Mouse (Mus musculus) mouse embryonic stem cell (cell line): ENCODE data around the gene Treml2.

ENCODE experiments used
- in situ Hi-C, 2 experiments: fragments of 300-500 bp; cut with MboI; formaldehyde crosslinking; loops; 1 replicate in 1 of 2; 3 replicates in 1 of 2; pipeline ENCODE4 v1.14.3; 2019 to 2020; ENCODE audit warnings: low sequenced_read_pairs in 2 of 2, low pct_unique_long_range_greater_than_20kb in 1 of 2, mixed read lengths in 1 of 2; ENCODE audit not compliant: unreplicated experiment in 1 of 2

Treml2 gene

DNA sequence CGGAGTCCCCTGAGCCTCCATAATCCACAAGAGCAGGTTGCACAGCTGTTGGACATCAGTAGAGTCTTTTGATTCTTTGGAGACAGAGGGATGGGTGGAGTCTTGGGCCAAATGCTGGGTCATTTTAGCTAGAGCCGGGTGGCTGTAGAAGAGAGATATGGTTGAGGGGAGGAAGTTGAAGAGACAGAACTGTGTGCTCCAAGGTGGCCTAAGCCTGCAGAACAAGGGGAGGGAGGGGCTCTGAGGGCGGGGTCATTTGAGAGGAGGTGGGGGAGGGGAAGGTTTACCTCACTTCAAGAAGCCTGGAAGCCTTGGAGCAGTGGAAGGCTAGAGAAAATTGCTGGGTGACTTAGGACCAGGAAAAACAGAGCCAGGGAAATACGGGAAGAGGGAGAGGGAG lies at the start of gene Treml2:
Treml2 (plus strand) TSS at position 296 of the 400 bp plus-strand sequence.
- in situ Hi-C loops, result no loop called here

DNA sequence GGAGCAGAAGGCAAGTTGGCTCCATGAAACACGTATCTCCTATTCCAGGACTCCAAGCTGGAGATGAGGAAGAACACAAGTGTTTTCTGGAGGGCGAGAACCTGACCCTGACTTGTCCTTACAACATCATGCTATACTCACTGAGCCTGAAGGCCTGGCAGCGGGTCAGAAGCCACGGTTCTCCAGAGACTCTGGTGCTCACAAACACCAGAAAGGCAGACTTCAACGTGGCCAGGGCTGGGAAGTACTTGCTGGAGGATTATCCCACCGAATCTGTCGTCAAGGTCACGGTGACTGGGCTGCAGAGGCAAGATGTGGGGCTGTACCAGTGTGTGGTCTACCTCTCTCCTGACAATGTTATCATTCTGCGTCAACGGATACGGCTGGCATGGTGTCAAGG lies 49.8 kb upstream of the Treml2 start:
- in situ Hi-C loops, result no loop called here

DNA sequence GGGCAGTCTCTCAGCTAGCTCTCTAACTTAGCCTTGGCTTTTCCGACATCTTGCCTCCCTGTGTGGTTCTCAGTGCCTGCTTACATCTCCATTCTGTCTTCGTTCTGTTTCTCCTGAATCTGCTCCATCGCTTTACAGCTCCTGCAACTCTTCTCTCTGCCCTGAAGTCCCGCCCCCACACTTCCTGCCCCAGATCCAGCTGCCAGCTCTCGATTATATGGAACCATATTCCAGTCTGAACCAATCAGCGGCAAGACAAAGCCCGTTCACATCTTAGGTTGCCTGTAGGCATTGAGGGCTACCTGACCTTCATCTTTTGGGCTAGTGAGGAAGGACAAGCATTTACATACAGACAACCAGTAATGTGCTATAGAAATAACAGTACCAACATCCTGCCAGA lies 48.7 kb upstream of the Treml2 start:
- in situ Hi-C loops, result no loop called here

DNA sequence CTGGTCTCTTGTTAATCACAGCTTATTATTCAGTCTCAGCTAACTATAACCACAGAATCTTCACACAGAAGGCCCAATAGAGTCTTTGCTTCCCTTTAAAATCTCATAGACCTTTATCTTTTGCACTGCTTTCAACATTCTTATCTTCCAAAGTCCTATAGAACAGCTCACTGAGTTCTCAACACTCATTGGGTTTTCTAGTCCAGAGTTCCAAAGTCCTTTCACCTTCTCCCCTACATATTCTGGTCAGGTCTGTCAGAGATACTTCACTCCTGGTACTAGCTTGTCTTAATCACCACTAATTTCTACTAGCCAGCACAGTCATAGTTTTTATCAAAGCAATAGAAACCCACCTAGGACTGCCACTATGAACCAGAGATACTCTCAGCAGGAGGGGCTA lies 42.7 kb upstream of the Treml2 start:
- in situ Hi-C loops, result no loop called here

DNA sequence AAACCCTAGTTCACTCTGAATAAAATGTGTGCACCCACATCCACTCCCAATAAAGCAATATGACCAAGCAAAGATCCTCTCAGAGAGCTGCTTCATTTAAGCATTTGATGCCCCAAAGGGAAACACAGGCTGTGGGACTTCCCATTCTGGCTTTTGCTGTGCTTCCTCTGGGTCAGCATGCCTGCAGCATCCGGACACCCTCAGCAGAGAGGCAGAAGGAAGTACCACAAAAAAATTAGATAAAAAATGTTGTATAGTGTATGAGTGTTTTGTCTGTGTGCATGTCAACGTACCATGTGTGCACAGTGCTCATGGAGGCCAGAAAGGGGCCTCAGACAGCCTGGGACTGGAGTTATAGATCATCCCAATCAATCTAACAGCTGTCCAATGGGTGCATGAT lies 37.4 kb upstream of the Treml2 start:
- in situ Hi-C loops, result no loop called here

DNA sequence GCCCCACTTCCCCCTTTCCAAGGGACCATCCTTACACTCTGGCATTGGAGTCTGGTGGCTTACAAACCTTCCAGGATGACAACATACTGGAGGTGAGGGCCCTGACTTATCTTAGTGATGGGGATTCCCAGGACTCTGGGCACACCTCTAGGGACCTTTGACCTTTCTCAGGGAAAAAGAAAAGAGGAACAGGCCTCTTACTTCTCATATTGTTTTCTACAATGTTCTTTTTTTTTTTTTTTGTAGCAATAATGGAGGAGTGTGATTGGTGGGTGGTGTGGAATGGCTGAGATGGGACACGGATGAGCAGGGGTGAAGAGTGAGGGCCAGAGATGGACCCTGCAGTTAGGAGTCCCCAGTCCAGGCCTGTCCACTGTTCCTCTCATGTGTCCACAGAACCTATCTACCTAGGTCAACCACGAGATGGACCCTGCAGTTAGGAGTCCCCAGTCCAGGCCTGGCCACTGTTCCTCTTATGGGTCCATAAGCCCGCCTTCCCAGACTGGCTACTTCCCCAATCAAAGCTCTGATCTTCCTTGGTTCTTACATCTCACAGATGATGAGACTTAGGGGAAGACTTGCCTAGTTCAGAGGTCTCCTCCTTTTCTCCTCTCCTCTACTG lies 35.4 kb upstream of the Treml2 start, which contains the start of gene Treml4:
Treml4 (plus strand) TSS at position 555 of the 622 bp plus-strand sequence.
- in situ Hi-C loops, result no loop called here

DNA sequence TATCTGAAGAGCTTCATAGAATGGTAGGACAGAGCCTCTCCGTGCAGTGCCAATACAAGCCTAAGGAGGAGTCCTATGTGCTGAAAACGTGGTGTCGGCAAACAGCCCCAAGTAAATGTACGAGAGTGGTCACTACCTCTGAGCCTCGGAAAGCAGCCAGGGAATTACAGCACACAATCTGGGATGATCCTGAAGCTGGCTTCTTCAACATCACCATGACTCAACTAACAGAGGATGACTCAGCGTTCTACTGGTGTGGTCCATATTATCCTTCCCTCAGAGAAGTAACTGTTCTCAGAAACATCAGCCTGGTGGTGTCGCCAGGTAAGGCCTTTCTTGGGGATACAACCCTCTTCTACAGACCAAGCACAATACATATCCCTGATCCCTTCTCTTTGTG lies 34.6 kb upstream of the Treml2 start:
- in situ Hi-C loops, result no loop called here

DNA sequence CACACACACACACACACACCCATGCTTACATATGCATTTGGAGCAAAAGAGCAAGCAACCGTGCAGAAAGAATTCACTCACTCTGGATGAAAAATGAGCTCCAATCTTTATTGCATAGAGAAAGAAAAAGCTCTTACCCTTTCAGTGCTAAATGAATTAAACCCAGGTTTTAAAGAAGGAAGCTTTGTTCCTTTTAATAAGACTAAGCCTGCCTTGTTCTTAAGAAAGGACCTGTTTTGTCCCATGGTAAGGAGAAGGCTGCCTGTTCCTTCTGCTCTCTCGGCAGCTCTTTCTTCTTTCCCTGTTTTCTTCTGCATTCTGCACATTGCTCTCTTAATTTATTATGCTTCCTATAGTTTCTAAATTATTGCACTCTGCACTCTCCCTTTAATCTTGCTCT lies 33.2 kb upstream of the Treml2 start:
- in situ Hi-C loops, result no loop called here

DNA sequence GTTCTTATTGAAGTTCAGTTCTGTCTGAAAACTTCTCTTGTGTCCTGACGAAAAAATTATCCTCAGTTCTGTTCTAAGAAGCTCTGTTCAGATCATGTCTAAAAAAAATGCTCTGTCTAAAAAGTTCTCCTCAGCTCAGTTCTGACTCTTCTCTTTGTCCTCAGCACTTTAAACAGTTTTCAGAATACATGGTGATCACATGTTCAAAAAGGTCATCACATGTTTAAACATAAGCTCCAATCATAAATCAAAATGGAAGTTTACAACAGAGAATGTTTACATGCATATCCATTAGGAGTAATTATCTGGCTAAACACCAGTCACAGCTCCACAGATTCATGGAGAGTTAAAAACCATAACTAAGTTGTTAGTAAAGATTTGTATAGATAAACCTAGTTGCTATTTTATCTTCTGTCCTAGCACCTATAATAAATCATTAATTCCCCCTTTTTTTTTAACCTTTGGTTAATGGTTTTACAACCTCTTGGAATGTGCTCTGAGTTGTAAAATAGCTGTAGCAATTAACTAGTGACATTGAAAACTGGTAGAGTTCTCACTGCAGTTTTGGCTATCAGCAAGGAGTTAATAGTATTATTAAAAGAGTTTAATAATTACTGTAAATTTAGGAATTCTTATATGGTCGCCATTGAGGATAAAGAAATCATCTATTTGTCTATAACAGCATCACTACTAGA lies 32.5 kb upstream of the Treml2 start:
- in situ Hi-C loops, result no loop called here

DNA sequence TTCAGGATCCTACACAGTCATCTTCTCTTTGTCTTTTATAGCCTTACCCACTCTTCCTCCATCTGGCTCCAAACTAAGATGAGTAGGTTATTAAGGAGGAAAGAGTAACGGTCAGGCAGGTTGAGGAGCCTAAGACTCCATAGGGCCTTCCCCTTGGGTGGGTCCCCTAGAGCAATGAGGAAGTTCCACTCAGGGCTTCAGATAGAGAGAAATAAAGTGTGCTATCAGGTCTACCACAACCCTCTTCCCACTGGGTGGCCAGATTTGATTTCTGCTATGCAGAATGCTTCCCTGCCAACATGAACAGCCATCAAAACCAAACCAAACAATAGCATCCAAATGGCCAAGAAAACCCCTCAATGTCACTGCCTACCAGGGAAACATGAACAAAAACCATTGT lies 31.7 kb upstream of the Treml2 start:
- in situ Hi-C loops, result no loop called here

DNA sequence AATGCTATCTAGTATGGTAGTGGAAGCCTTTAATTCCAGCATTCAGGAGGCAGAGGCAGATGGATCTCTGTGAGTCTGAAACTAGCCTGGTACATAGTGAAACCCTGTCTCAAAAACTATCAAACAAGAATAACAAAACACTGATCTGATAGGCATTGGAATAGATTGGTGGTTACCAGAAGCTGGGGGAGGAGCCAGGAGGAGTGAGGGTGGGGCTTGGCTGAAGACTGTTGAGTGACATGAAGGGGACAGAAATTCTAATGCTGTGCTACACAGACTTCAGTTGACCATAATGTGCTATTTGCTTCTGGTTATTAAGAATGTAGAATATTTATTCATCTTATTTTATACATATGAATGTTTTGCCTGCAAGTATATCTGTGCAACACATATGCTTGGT lies 31.0 kb upstream of the Treml2 start:
- in situ Hi-C loops, result no loop called here

DNA sequence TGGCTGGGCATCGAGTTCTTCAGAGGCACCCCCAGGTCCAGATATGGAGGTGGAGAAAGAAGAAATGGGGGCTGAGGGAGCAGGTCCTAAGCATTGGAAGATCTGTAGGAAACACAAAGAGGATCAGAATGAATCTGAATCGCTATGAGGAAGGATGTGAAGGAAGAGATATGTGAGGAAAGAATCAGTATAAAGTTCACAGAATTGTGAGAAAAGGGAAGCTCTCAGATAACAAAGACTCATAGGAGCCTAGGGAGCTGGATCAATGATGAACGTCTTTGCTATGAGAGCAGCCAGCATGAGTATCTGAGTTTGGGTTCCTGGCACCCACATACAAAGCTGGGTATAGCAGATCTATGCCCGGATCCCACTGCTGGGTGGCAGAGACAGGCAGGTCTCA lies 29.5 kb upstream of the Treml2 start:
- in situ Hi-C loops, result no loop called here

DNA sequence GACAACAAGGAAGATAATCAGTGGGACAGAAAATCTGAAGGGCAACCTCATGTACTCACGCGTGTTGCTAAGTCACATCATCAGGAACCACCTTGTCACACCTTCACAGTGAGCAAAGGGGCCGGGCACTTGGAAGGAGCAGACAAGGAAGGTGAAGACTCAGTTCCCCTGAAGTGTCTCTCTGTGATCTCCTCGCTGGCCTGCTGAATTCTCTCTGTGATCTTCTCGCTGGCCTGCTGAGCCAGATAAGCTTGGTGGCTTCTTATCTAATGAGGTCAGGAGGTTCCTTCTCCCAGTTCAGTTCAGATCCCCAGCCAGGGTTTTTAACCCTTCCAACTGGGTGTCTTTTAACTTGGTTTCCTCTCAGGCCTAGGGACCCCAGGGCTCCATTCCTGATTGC lies 27.1 kb upstream of the Treml2 start:
- in situ Hi-C loops, result no loop called here

DNA sequence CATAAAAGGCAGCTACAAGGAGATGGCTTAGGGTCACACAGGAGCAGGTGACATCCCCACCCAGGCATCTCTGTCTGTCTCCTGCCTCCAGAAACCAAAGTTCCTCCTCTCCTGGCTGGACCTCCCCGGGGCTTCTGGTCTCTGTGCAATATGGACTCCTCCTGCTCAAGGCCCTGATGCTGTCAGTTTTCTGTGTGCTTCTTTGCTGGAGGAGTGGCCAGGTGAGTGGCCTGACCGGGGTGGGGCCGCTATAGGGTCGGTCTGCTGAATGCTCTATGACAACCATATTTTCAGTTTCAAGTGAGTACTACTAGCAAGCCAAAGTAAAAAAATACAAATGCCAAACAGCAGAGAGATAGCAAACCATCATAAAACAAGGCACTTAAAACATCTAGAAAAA lies 26.7 kb upstream of the Treml2 start:
- in situ Hi-C loops, result no loop called here

DNA sequence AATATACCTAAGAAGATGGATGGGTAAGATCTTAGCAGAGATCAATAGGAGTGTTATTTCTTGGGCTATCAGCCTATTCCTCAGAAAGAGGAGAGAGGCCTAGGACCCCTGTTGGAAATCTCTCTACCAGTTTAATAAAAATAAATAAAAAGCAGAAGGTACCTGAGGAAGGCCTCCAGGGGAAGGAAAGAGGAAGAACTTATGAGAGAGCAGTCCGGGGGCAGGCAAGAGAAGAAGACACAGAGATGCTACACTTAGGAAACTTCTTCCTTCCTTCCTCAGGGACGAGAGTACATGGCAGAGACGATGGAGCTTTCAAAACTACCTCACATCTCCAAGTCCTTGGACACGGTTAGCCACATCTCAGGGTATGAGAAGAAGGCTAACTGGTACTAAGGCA lies 25.2 kb upstream of the Treml2 start:
- in situ Hi-C loops, result no loop called here

DNA sequence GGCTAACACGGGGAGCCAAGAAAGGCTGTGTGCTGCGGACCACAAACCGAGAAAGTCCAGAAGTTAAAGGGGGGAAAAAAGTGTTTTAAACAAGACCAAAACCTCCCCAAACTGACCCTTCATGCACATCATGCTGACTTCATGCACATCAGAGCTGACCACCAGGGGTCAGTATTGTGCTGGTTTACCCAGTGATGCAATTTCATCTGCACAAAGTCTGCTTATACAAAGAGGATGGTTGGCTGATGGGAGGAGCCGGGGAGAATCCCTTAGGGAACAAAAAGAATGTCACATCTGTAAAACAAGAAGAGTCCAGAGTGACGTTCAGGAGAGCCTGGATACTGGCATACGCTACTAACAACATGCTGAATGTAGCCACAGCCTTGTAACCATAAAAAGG lies 24.4 kb upstream of the Treml2 start:
- in situ Hi-C loops, result no loop called here

DNA sequence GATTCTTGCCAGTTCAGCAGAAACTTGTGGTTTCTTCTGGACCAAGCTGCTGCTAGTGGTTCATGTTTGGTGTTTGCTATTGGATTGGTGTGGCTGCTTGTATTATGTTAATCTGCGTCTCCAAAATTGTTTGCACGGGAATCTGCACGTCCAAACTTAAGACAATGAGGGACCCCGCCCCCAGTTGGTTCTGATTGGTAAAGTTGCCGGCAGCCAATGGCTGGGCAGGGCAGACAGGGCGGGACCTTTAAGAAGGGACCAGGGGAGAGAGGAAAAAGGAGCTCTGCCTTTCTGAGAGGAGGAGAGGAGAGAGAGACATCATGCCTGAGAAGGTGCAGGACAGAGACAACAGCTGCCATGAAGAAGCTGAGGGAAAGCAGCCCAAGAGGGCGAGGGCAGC lies 23.6 kb upstream of the Treml2 start:
- in situ Hi-C loops, result no loop called here

DNA sequence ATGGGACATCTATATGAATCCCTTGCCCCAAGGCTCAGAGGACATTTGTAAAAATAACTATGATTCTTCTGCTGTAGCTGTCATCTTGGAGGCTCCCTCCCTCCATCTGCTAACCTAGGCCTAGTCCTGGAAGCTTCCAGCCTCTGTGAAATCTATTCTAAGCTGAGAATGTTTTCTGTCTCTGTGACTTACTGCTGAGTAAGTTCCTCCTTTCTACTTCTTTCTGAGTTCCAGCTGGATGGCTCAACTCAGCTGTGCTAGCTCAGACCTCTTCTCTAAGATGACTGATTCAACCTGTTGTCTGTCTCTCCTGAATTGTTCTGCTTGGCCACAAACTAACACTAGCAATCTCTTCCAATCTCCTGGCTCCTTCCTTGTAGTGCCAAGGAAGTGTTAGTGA lies 20.9 kb upstream of the Treml2 start:
- in situ Hi-C loops, result no loop called here

DNA sequence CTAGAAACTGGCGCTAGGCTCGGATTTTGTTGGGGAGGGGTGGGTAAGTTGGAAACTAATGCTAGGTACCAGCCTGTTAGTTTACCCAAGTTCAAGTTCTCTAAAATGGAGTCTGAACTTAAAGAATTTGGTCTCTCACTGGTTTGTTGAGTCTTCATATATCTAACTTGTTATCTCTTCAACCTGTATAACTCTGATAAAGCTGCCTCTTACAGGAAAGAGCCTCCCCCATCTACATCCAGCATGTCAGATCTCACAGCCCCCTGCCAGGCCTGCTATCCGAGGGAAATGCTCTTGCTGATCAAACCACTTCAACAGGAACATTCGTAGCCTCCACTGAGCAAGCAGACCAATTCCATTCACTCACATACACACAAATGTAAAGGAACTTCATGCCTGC lies 20.3 kb upstream of the Treml2 start:
- in situ Hi-C loops, result no loop called here

DNA sequence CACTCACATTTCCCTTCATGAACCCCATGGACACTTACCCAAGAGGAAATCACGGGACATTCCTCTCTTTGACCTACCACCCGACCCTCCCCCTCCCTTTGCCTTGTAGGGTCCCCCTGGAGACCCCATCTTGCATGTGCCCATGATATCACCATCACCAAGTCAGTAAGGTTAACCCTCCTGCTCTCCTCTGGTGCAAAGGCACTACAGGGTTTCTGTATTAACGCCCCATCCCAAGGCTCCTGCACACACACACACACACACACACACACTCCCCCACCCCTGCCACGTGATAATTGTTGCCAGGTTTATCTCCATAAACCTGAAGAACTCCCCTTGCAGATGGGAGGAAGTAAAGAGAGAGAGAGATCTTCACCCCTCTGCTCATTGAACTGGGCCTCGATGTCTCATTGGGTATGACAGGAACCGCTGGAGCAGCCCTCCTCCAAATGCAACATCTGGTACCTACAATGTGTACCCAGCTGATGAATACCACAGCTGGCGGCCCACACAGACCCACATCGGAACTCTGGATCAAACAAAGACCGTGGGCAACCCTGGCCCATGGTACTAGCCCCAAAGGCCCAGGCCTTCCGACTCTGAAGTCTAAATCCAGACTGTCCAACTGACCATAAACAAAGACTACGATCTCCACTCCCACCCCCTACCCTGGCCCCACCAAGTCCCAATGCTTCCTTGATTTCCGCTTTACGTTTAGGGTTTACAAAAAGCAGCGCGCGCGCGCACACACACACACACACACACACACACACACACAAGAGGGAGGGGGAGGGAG lies 18.2 kb upstream of the Treml2 start:
- in situ Hi-C loops, result no loop called here
